Mouse (Mus musculus) CH12F3 (cell line): ENCODE measurements around the gene Cacna2d2.

Source experiments
- in situ Hi-C: fragments of 300-500 bp; cut with MboI; formaldehyde crosslinking; loops from 2 replicates; pipeline ENCODE4 v1.14.3; 2020; ENCODE audit warnings: low sequenced_read_pairs

The Cacna2d2 gene

DNA sequence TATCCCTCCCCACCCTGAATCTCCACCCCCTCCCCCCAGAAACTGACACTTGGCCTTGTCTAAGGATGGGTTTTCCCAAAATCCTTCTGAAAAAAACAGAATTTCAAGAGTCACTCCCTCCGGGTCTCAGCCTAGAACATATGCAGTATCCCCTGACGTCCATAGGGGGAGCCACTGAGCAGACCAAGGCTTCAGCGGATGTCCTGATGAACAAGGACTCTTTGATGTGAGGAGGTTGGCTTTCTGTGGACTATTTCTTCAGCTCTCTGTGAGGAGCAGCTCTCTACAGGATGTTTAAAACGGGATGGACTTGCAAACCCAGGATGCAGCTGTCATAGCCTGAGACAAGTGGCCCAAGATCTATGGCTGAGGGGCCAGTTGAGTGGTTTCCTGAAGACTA, 53.1 kb downstream of the Cacna2d2 start:
- in situ Hi-C loops = no loop called here

- in situ Hi-C loops = no loop called here
Measured at GRCm38 (mm10) chr9:107453151-107453550, 53.7 kb downstream of the Cacna2d2 start.

GRCm38 (mm10) chr9:107456667-107457066, 57.3 kb downstream of the Cacna2d2 start:
- in situ Hi-C loops = no loop called here

DNA sequence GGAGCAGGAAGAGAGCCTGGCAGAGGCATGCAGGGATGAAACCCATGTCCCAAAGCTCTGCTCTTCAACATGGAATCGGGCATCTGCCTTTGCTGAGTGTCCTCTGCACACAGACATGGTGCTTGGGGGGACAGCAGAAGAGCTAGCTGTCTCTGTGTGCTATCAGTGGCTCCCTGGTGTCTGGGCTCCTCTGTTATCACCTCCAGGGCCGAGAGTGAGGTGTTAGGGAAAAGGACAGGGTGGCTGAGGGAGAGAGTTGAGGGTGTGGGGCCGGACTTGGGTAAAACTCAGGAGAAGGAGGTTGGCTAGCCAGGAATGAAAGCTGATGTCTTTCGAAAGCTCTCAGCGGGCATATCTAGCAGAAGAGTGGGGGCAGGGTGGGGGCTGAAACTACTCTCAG, 63.5 kb downstream of the Cacna2d2 start:
- in situ Hi-C loops = no loop called here

DNA sequence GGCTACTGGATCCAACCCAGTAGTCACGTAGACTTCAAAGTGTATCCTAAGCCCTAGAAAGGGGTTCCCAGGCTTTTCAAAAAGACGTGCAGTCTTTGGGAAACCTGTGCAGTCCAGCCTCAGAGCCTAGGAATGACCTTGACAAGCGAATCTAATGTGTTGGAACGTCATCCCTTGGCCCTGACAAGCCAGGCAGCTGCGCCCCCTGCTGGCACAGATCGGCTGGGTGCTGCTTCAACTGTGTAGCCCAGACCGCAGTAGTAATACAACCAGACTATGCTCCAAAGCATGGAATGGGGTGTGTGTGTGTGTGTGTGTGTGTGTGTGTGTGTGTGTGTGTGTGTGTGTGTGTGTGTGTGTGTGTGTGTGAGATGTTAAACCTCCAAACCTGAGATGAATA, 64.1 kb downstream of the Cacna2d2 start:
- in situ Hi-C loops = no loop called here

GRCm38 (mm10) chr9:107464130-107464529, 64.7 kb downstream of the Cacna2d2 start:
- in situ Hi-C loops = no loop called here

DNA sequence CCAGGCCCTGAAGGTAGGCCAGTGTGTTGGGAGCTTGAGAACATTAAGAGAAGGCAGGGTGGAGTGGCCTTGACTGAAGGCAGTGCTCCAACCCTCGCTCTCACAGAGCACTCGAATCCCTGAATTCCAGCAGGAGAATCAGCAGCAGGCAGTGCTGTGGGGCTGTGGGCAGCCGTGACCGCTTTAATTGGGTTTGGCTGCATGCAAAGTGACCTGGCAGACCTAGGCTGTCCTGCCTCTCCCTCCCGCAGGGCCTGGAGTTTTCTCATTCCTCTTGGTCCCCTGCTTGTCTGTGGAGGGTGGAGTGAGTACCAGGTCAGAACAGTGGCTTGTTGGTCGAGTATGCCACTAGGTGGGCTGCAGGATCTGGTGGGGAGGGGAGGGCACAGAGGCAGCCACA, 66.2 kb downstream of the Cacna2d2 start:
- in situ Hi-C loops = no loop called here

- in situ Hi-C loops = no loop called here
Measured at GRCm38 (mm10) chr9:107469213-107469795, 69.9 kb downstream of the Cacna2d2 start.

DNA sequence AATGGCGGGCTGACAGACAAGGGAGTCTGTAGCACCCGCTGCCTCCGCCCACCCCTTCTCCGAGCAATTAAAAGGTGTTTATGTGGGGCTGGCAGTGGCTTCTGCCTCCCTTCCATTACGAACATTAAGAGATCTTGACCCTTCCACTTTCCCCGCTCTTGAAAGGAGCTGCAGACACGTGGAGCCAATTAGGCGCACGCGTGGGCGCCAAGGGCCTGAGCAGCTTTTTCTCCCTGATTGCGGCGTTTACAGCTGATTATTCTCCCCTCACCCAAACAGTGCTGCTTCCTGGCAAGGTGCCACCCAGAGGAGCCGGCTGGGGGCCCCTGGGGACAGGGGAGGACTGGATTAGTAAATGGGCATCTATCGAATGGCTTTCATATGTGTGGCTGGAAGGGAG, 71.0 kb downstream of the Cacna2d2 start:
- in situ Hi-C loops = no loop called here

DNA sequence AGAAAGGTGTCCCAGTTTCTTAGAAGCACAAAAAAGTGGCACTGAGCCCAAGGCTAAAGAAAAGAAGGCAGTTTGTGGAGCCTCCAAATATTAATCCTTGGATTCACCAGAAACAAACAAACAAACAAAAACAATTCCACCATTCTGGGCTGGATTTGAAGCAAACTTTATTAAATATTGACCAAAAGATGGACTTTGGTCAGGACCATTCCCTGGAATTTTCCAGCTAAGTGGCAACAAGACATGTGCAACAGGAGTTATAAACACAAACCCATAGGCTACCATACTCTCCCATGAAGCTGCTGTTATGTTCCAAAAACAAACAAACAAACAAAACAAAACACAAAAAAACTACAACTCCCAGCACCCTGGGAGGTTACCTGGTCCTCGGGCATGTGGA, 74.6 kb downstream of the Cacna2d2 start:
- in situ Hi-C loops = no loop called here

DNA sequence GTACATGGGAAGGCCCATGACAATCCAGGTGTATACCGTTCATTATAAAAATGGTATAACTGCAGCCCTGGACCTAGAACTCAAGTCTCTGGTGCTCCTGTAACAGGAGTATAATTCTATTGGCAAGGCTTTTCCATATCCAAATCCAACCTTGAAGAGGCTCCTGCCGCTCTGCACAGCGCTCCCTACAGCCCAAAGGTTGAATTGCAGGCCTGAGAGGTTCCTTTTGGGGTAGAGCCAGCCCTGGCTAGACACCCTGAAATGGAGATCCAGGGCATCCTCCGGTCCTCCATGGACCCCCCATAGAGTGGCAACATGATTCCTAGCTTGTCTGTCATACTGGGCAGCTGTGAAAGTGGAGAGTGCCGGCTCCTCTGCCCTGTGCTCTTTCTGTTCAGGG, 79.6 kb downstream of the Cacna2d2 start:
- in situ Hi-C loops = no loop called here

GRCm38 (mm10) chr9:107479593-107479992, 80.2 kb downstream of the Cacna2d2 start:
- in situ Hi-C loops = no loop called here

DNA sequence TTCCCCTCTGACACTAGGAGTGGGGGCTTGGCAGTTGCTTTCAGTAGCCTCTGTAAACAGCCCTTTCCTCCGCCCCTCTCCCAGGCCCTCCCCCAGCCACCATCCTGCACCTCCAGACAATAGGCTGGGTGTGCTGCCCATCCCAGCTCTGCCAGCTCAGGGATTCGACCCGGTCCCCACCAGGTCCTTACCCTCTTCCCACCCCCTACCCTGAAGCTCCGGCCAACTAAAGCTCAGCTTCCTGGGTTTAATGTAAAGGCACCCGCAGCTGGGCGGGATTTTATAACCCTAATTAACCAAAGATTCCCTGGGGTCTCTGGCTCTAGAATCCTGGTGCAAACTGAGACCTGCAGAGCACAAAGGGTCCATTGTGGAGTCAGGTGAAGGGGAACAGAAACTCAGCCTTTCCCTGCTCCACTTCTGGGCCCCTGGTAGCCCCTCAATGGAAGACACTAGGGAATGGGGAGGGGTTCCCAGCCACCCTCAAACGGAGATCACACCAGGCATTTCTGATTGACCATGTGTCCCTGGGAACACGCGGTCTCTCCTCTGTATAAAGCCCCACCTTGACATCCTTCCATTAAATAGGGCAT, 81.2 kb downstream of the Cacna2d2 start:
- in situ Hi-C loops = no loop called here

- in situ Hi-C loops = no loop called here
Measured at GRCm38 (mm10) chr9:107481340-107481739, 81.9 kb downstream of the Cacna2d2 start.

DNA sequence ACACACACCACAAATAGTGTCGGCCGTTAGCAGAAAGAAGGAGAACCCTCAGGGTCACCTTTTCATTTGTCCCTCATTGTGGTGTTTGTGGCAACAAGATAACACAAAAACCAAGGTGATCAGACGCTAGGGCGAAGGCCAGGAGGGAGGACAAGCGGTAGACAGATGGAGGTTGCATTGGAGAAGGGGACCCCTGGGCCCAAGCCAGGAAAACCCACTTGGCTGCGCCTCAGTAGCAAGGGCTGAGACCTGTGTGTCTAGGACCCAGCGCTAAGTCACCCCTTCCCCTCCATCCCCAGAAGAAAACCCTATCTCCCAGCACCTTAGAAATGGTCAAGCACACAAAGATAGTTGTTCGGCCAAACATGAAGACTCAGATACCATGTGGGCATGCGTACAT, 82.6 kb downstream of the Cacna2d2 start:
- in situ Hi-C loops = no loop called here

DNA sequence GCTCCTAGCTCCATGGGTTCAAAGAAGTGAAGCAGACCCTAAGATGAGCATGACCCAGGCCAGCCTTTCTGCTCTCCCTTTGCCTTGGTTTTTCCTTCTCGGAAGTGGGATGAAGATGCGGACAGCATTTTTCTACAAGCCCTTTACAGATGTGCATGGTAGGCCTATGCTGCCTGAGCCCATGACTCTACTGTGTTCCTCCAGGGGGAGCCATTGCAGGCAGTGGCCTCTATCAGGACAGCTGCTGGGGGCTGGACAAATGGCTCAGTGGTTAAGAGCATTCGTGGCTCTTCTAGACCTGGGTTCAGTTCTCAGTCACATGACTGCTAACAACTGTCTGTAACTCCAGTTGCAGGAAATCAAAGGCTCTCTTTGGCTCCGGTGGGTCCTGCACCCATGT, 83.4 kb downstream of the Cacna2d2 start:
- in situ Hi-C loops = no loop called here

- in situ Hi-C loops = no loop called here
Measured at GRCm38 (mm10) chr9:107483714-107484113, 84.3 kb downstream of the Cacna2d2 start.

- in situ Hi-C loops = no loop called here
Measured at GRCm38 (mm10) chr9:107484302-107484701, 84.9 kb downstream of the Cacna2d2 start.

DNA sequence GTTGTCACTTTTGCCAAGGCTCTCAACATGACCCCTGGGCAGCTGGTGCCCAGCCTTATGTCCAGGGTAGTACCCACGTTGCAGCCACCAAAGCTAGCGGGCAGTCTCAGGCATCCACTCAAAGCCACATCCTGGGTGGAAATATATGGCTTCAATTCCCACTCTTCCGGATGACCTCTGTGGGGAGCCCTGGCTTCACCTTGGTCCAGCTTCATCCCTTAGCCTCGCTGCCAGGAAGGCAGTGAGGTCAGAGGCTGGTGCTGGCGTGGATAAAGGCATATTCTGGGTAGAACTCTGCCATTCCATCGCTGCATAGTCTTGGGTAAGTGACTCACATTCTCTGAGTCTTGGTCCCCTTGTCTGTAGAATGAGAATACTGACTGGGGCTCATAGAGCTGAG, 85.4 kb downstream of the Cacna2d2 start:
- in situ Hi-C loops = no loop called here

DNA sequence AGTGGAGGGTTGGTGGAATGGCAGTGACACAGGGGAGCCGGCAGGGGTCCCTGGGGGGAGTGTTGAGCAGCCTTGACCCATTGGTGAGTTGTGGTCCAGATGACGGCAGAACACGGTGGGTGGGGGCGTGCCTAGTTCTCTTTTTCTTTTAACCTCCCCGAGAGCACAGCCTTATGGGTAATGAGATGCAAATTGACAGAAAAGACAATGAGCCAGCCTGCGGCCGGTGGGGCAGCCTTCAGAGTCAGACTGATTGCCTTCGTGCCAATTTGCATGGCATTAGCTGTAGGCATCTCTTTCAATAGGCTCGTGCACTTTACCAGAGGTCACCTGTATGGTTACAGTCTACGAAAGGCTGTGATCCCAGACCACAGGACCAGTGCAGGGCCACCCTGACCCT, 86.7 kb downstream of the Cacna2d2 start:
- in situ Hi-C loops = no loop called here

GRCm38 (mm10) chr9:107486507-107487225, 87.3 kb downstream of the Cacna2d2 start:
- in situ Hi-C loops = no loop called here

GRCm38 (mm10) chr9:107490146-107490545, 90.7 kb downstream of the Cacna2d2 start:
- in situ Hi-C loops = no loop called here
